Mouse (Mus musculus): ENCODE measurements at regions not wholly inside any gene's neighbourhood (a gene's known extent, or its start where the extent isn't known, plus 50 kb on each side); places are given as distances from the start of the nearest gene placed in this dataset.

GRCm38 (mm10) chr15:40354802-40355487, 220.8 kb downstream of the 9330182O14Rik start:
- no peak for ATAC-seq (ENCODE audit: borderline replicate concordance, extremely low read depth, low FRiP score, low TSS enrichment)
- 35% methylated on average over 10 of the region's 10 CpGs for WGBS
- no peak overlapping the region for H3K4me3 ChIP-seq

GRCm38 (mm10) chr15:40356096-40356495, 221.9 kb downstream of the 9330182O14Rik start:
- Histone ChIP-seq H3K4me3 (no peak overlapping the region), H3K9me3 (no peaks in the 10 kb centered on the region), H3K4me2 (no peak overlapping the region), H3K9ac (no peak overlapping the region), H3K27ac (no peak overlapping the region), H3K27me3 (no peaks in the 10 kb centered on the region), H3K4me1 (peaks cover 8% of the 10 kb centered on the region), H3K36me3 (no peaks in the 10 kb centered on the region)
- 72% methylated on average over 3 of the region's 3 CpGs for WGBS
- ATAC-seq (ENCODE audit: borderline replicate concordance, extremely low read depth, low FRiP score, low TSS enrichment) = no peak

More at GRCm38 (mm10) chr15:40354802-40355487, 220.8 kb downstream of the 9330182O14Rik start:
- no peak overlapping the region for H3K27ac ChIP-seq
- no peaks in the 10 kb centered on the region for H3K9me3 ChIP-seq
- no peak overlapping the region for H3K9ac ChIP-seq
- H3K4me2 ChIP-seq = peak overlapping the region; percentile 28
- peaks cover 8% of the 10 kb centered on the region for H3K4me1 ChIP-seq
- no peaks in the 10 kb centered on the region for H3K36me3 ChIP-seq
- no peaks in the 10 kb centered on the region for H3K27me3 ChIP-seq

GRCm38 (mm10) chr15:40358341-40358740, 224.2 kb downstream of the 9330182O14Rik start:
- WGBS = 34% methylated on average over 2 of the region's 2 CpGs
- H3K4me1 ChIP-seq = peaks cover 9% of the 10 kb centered on the region
- H3K4me3 ChIP-seq = no peak overlapping the region
- H3K27ac ChIP-seq = no peak overlapping the region
- no peaks in the 10 kb centered on the region for H3K27me3 ChIP-seq
- H3K4me2 ChIP-seq = no peak overlapping the region
- no peak for ATAC-seq (ENCODE audit: borderline replicate concordance, extremely low read depth, low FRiP score, low TSS enrichment)
- no peaks in the 10 kb centered on the region for H3K36me3 ChIP-seq
- no peaks in the 10 kb centered on the region for H3K9me3 ChIP-seq
- H3K9ac ChIP-seq = no peak overlapping the region

GRCm38 (mm10) chr15:40361849-40362533, 227.8 kb downstream of the 9330182O14Rik start:
- ATAC-seq (ENCODE audit: borderline replicate concordance, extremely low read depth, low FRiP score, low TSS enrichment) = no peak
- H3K36me3 ChIP-seq = no peaks in the 10 kb centered on the region
- H3K27ac ChIP-seq = no peak overlapping the region
- H3K4me2 ChIP-seq = no peak overlapping the region
- H3K4me1 ChIP-seq = peaks cover 14% of the 10 kb centered on the region; the same call in 1 of the 2 replicates
- no peaks in the 10 kb centered on the region for H3K9me3 ChIP-seq
- H3K4me3 ChIP-seq = no peak overlapping the region
- H3K27me3 ChIP-seq = no peaks in the 10 kb centered on the region
- no peak overlapping the region for H3K9ac ChIP-seq
- WGBS = 90% methylated on average over 11 of the region's 11 CpGs

- Histone ChIP-seq H3K9ac (no peak overlapping the region), H3K4me3 (no peak overlapping the region), H3K9me3 (no peaks in the 10 kb centered on the region), H3K27me3 (no peaks in the 10 kb centered on the region), H3K36me3 (no peaks in the 10 kb centered on the region), H3K27ac (peak overlapping the region; percentile 61), H3K4me1 (peaks cover 14% of the 10 kb centered on the region; the same call in 1 of the 2 replicates), H3K4me2 (no peak overlapping the region)
- 21% methylated on average over 1 of the region's 1 CpGs for WGBS
- peak; percentile 90 for ATAC-seq (ENCODE audit: borderline replicate concordance, extremely low read depth, low FRiP score, low TSS enrichment)
Measured at GRCm38 (mm10) chr15:40364221-40364621, 230.1 kb downstream of the 9330182O14Rik start.

GRCm38 (mm10) chr15:40365613-40366012, 231.4 kb downstream of the 9330182O14Rik start:
- Histone ChIP-seq H3K27me3 (no peaks in the 10 kb centered on the region), H3K4me2 (no peak overlapping the region), H3K9me3 (no peaks in the 10 kb centered on the region), H3K4me1 (peaks cover 14% of the 10 kb centered on the region; the same call in 1 of the 2 replicates), H3K36me3 (no peaks in the 10 kb centered on the region), H3K27ac (no peak overlapping the region), H3K9ac (no peak overlapping the region), H3K4me3 (no peak overlapping the region)
- no peak for ATAC-seq (ENCODE audit: borderline replicate concordance, extremely low read depth, low FRiP score, low TSS enrichment)

GRCm38 (mm10) chr15:40367026-40367425, 232.9 kb downstream of the 9330182O14Rik start:
- Histone ChIP-seq H3K27ac (peak overlapping the region; percentile 47; the same call in 1 of the 2 replicates), H3K4me2 (no peak overlapping the region), H3K36me3 (no peaks in the 10 kb centered on the region), H3K4me3 (no peak overlapping the region), H3K9me3 (no peaks in the 10 kb centered on the region), H3K4me1 (peaks cover 14% of the 10 kb centered on the region; the same call in 1 of the 2 replicates), H3K27me3 (no peaks in the 10 kb centered on the region), H3K9ac (no peak overlapping the region)
- ATAC-seq (ENCODE audit: borderline replicate concordance, extremely low read depth, low FRiP score, low TSS enrichment) = no peak
- 21% methylated on average over 1 of the region's 1 CpGs for WGBS

GRCm38 (mm10) chr15:40368746-40369145, 234.6 kb downstream of the 9330182O14Rik start:
- Histone ChIP-seq H3K27me3 (no peaks in the 10 kb centered on the region), H3K9me3 (no peaks in the 10 kb centered on the region), H3K4me2 (no peak overlapping the region), H3K4me1 (peaks cover 8% of the 10 kb centered on the region; the same call in 1 of the 2 replicates), H3K27ac (no peak overlapping the region), H3K9ac (no peak overlapping the region), H3K4me3 (no peak overlapping the region), H3K36me3 (no peaks in the 10 kb centered on the region)
- 59% methylated on average over 3 of the region's 3 CpGs for WGBS
- ATAC-seq (ENCODE audit: borderline replicate concordance, extremely low read depth, low FRiP score, low TSS enrichment) = no peak

- Histone ChIP-seq H3K4me3 (no peak overlapping the region), H3K27me3 (no peaks in the 10 kb centered on the region), H3K4me1 (no peaks in the 10 kb centered on the region), H3K4me2 (no peak overlapping the region), H3K9ac (no peak overlapping the region), H3K36me3 (no peaks in the 10 kb centered on the region), H3K27ac (no peak overlapping the region), H3K9me3 (no peaks in the 10 kb centered on the region)
- 87% methylated on average over 4 of the region's 4 CpGs for WGBS
- no peak for ATAC-seq (ENCODE audit: borderline replicate concordance, extremely low read depth, low FRiP score, low TSS enrichment)
Measured at GRCm38 (mm10) chr15:40371486-40371885, 237.3 kb downstream of the 9330182O14Rik start.

- 73% methylated on average over 2 of the region's 2 CpGs for WGBS
- Histone ChIP-seq H3K36me3 (no peaks in the 10 kb centered on the region), H3K9ac (no peak overlapping the region), H3K27me3 (no peaks in the 10 kb centered on the region), H3K9me3 (no peaks in the 10 kb centered on the region), H3K4me1 (no peaks in the 10 kb centered on the region), H3K4me2 (no peak overlapping the region), H3K27ac (no peak overlapping the region), H3K4me3 (no peak overlapping the region)
- no peak for ATAC-seq (ENCODE audit: borderline replicate concordance, extremely low read depth, low FRiP score, low TSS enrichment)
Measured at GRCm38 (mm10) chr15:40386526-40386925, 252.4 kb downstream of the 9330182O14Rik start.

GRCm38 (mm10) chr15:40387746-40388145, 253.6 kb downstream of the 9330182O14Rik start:
- Histone ChIP-seq H3K27ac (no peak overlapping the region), H3K4me3 (no peak overlapping the region), H3K4me1 (no peaks in the 10 kb centered on the region), H3K9ac (no peak overlapping the region), H3K9me3 (no peaks in the 10 kb centered on the region), H3K27me3 (no peaks in the 10 kb centered on the region), H3K4me2 (no peak overlapping the region), H3K36me3 (no peaks in the 10 kb centered on the region)
- no peak for ATAC-seq (ENCODE audit: borderline replicate concordance, extremely low read depth, low FRiP score, low TSS enrichment)
- 25% methylated on average over 2 of the region's 2 CpGs for WGBS

- no peaks in the 10 kb centered on the region for H3K9me3 ChIP-seq
- no peaks in the 10 kb centered on the region for H3K4me1 ChIP-seq
- no peak overlapping the region for H3K9ac ChIP-seq
- H3K36me3 ChIP-seq = no peaks in the 10 kb centered on the region
- ATAC-seq (ENCODE audit: borderline replicate concordance, extremely low read depth, low FRiP score, low TSS enrichment) = no peak
- no peak overlapping the region for H3K4me2 ChIP-seq
- no peaks in the 10 kb centered on the region for H3K27me3 ChIP-seq
- H3K27ac ChIP-seq = no peak overlapping the region
- H3K4me3 ChIP-seq = no peak overlapping the region
- 69% methylated on average over 2 of the region's 2 CpGs for WGBS
Measured at GRCm38 (mm10) chr15:40388806-40389205, 254.6 kb downstream of the 9330182O14Rik start.

Data from lung, embryonic 15.5 days (tissue).